Mouse (Mus musculus) gastrocnemius, postnatal 4 days (tissue): ENCODE measurements around the gene Stoml1. TPM values are rescaled to one million over a fixed set of nuclear protein-coding genes. Genes with fewer than 3 reads are reported as not detected.
A peak's percentile ranks its signal among the peaks of the same experiment; 100 is the strongest.
"Not testable (repeated sequence)": the region's sequence is repeated elsewhere in the genome, so short reads cannot be mapped to it uniquely, and the experiment has no call there.

Experiments
- DNase-seq, 2 experiments: peaks; one replicate each; pipeline ENCODE4 v3.0.0; 2021 to 2022; ENCODE audit warnings: low spot score in 2 of 2, mixed read lengths in 2 of 2
- total RNA-seq, 2 experiments: library from RNA; stranded (reverse); gene quantifications; 2 replicates each; pipeline ENCODE4 v1.2.3; 2021

Stoml1 gene
- total RNA-seq, 2 experiments from 2014 or later: 16.1 to 16.6 TPM

- DNase-seq: no peak
These were observed 18.1 kb downstream of the Stoml1 start for GRCm38 (mm10) chr9:58271109-58271508.

- not testable (repeated sequence) for DNase-seq
These were observed 18.6 kb downstream of the Stoml1 start for GRCm38 (mm10) chr9:58271551-58271950.

- no peak for DNase-seq
These were observed 19.1 kb downstream of the Stoml1 start for GRCm38 (mm10) chr9:58272068-58272541.

- DNase-seq: no peak
These were observed 19.9 kb downstream of the Stoml1 start for GRCm38 (mm10) chr9:58272855-58273254.

- no peak for DNase-seq
These were observed 21.2 kb downstream of the Stoml1 start for GRCm38 (mm10) chr9:58274101-58274604.

GRCm38 (mm10) chr9:58274626-58275025 is 21.7 kb downstream of the Stoml1 start:
- DNase-seq: no peak

GRCm38 (mm10) chr9:58275115-58275774 is 22.3 kb downstream of the Stoml1 start:
- DNase-seq: no peak

GRCm38 (mm10) chr9:58275797-58276196 is 22.8 kb downstream of the Stoml1 start:
- DNase-seq: no peak

- DNase-seq: no peak
These were observed 23.4 kb downstream of the Stoml1 start for GRCm38 (mm10) chr9:58276346-58276745.

- no peak for DNase-seq
These were observed 25.3 kb downstream of the Stoml1 start for GRCm38 (mm10) chr9:58278313-58278712.

- DNase-seq: no peak
These were observed 26.1 kb downstream of the Stoml1 start for GRCm38 (mm10) chr9:58278821-58279723.

- DNase-seq: no peak
These were observed 26.8 kb downstream of the Stoml1 start for GRCm38 (mm10) chr9:58279780-58280179.

- peak in 1 of 2 experiments; percentile 54 for DNase-seq
These were observed 27.5 kb downstream of the Stoml1 start for GRCm38 (mm10) chr9:58280259-58281109.

GRCm38 (mm10) chr9:58281597-58281996 is 28.6 kb downstream of the Stoml1 start:
- no peak for DNase-seq

GRCm38 (mm10) chr9:58283431-58283830 is 30.5 kb downstream of the Stoml1 start:
- DNase-seq: no peak

GRCm38 (mm10) chr9:58289090-58289489 is 36.1 kb downstream of the Stoml1 start:
- DNase-seq: no peak

- DNase-seq: no peak
These were observed 36.9 kb downstream of the Stoml1 start for GRCm38 (mm10) chr9:58289901-58290300.

GRCm38 (mm10) chr9:58294527-58294926 is 41.6 kb downstream of the Stoml1 start:
- peak in 1 of 2 experiments; percentile 6 for DNase-seq

GRCm38 (mm10) chr9:58295345-58295744 is 42.4 kb downstream of the Stoml1 start:
- DNase-seq: no peak

- peak; percentile 60 to 80 for DNase-seq
These were observed 42.9 kb downstream of the Stoml1 start for GRCm38 (mm10) chr9:58295766-58296361.

- DNase-seq: no peak
These were observed 44.1 kb downstream of the Stoml1 start for GRCm38 (mm10) chr9:58297065-58297464.
